Mouse (Mus musculus): Measurements from ENCODE around the gene Tmem130.
A peak's percentile ranks its signal among the peaks of the same experiment; 100 is the strongest.

The Tmem130 gene

GRCm38 (mm10) chr5:144733953-144734352, 27.7 kb downstream of the Tmem130 start:
- DNase-seq (ENCODE audit: low read depth, low spot score), result peak; percentile 28

GRCm38 (mm10) chr5:144729216-144729615, 32.4 kb downstream of the Tmem130 start:
- DNase-seq (ENCODE audit: low read depth, low spot score), result no peak

GRCm38 (mm10) chr5:144728237-144728636, 33.4 kb downstream of the Tmem130 start:
- DNase-seq (ENCODE audit: low read depth, low spot score), result no peak

GRCm38 (mm10) chr5:144727119-144727518, 34.5 kb downstream of the Tmem130 start:
- DNase-seq (ENCODE audit: low read depth, low spot score), result no peak

GRCm38 (mm10) chr5:144725554-144725953, 36.1 kb downstream of the Tmem130 start:
- no peak for DNase-seq (ENCODE audit: low read depth, low spot score)

- no peak for DNase-seq (ENCODE audit: low read depth, low spot score)
Measured at GRCm38 (mm10) chr5:144724926-144725325, 36.7 kb downstream of the Tmem130 start.

- DNase-seq (ENCODE audit: low read depth, low spot score), result peak; percentile 28
Measured at GRCm38 (mm10) chr5:144720281-144720680, 41.3 kb downstream of the Tmem130 start.

- DNase-seq (ENCODE audit: low read depth, low spot score), result peak; percentile 77
Measured at GRCm38 (mm10) chr5:144719781-144720180, 41.8 kb downstream of the Tmem130 start.

- DNase-seq (ENCODE audit: low read depth, low spot score), result no peak
Measured at GRCm38 (mm10) chr5:144717186-144717585, 44.4 kb downstream of the Tmem130 start.

- no peak for DNase-seq (ENCODE audit: low read depth, low spot score)
Measured at GRCm38 (mm10) chr5:144713371-144713770, 48.2 kb downstream of the Tmem130 start.

GRCm38 (mm10) chr5:144707603-144708002, 54.0 kb downstream of the Tmem130 start:
- no peak for DNase-seq (ENCODE audit: low read depth, low spot score)

GRCm38 (mm10) chr5:144703464-144704368, 57.9 kb downstream of the Tmem130 start:
- no peak for DNase-seq (ENCODE audit: low read depth, low spot score)

- peak; percentile 35 for DNase-seq (ENCODE audit: low read depth, low spot score)
Measured at GRCm38 (mm10) chr5:144695289-144696060, 66.1 kb downstream of the Tmem130 start.

- no peak for DNase-seq (ENCODE audit: low read depth, low spot score)
Measured at GRCm38 (mm10) chr5:144694161-144694560, 67.5 kb downstream of the Tmem130 start.

- no peak for DNase-seq (ENCODE audit: low read depth, low spot score)
Measured at GRCm38 (mm10) chr5:144691421-144691820, 70.2 kb downstream of the Tmem130 start.

- DNase-seq (ENCODE audit: low read depth, low spot score), result no peak
Measured at GRCm38 (mm10) chr5:144688371-144688770, 73.2 kb downstream of the Tmem130 start.
